Mouse (Mus musculus) lung, embryonic 16.5 days (tissue): ENCODE measurements around the gene Ddr2. TPM values are rescaled to one million over a fixed set of nuclear protein-coding genes. Genes with fewer than 3 reads are reported as not detected.

Experiments
- ATAC-seq: fragments of 200-750 bp; cut with Nextera tagmentation; 2 replicates; pipeline ENCODE4 v1.8.0; 2017; ENCODE audit warnings: low read depth, mild to moderate bottlenecking, moderate library complexity
- H3K27ac ChIP-seq: fragments of 300-500 bp; sonication (generic); 2 replicates; pipeline ENCODE4 v1.5.1; 2014; ENCODE audit warnings: mild to moderate bottlenecking, control low read depth, low read length
- H3K27me3 ChIP-seq: fragments of 300-500 bp; sonication (generic); 2 replicates; pipeline ENCODE4 v1.6.1; 2014; ENCODE audit warnings: low read depth, low read length, mixed read lengths; ENCODE audit not compliant: control insufficient read depth, insufficient read depth
- H3K36me3 ChIP-seq: fragments of 300-500 bp; sonication (generic); 2 replicates; pipeline ENCODE4 v1.6.1; 2014; ENCODE audit warnings: low read length; ENCODE audit not compliant: control insufficient read depth, insufficient read depth
- H3K4me1 ChIP-seq: fragments of 300-500 bp; sonication (generic); replicated peaks from 2 replicates; pipeline ENCODE4 v1.6.1; 2014; ENCODE audit warnings: low read length, mixed read lengths; ENCODE audit not compliant: control insufficient read depth, insufficient read depth
- H3K4me2 ChIP-seq: fragments of 300-500 bp; sonication (generic); 2 replicates; pipeline ENCODE4 v1.6.1; 2014; ENCODE audit warnings: low read depth, low read length, control low read depth
- H3K4me3 ChIP-seq: fragments of 300-500 bp; sonication (generic); 2 replicates; pipeline ENCODE4 v1.5.1; 2014; ENCODE audit warnings: mild to moderate bottlenecking, low read length, control low read depth
- H3K9ac ChIP-seq: fragments of 300-500 bp; sonication (generic); 2 replicates; pipeline ENCODE4 v1.6.1; 2014; ENCODE audit warnings: low read length, control low read depth
- H3K9me3 ChIP-seq: fragments of 300-500 bp; sonication (generic); 2 replicates; pipeline ENCODE4 v1.6.1; 2016; ENCODE audit warnings: low read length; ENCODE audit not compliant: control insufficient read depth
- WGBS: fragments of 180-500 bp; shearing (Covaris S2); extraction: QIAGEN DNeasy Blood & Tissue Kit; methylation state at CpG from one replicate; pipeline ENCODE4 v1.1.7; 2014; 5-methylcytosine and 5-hydroxymethylcytosine counted together
- polyA plus RNA-seq: library from polyadenylated mRNA; unstranded; fragments of >200 nt; fragmentation: Nextera tagmentation; extraction: Ambion mirVana; gene quantifications from 2 replicates; pipeline ENCODE4 v1.2.1, GENCODE M21; 2015

Gene Ddr2
- polyA plus RNA-seq, 1 experiment from 2014 or later: 45.0 TPM

GRCm38 (mm10) chr1:170056214-170056613 is 54.3 kb downstream of the Ddr2 start:
- no peaks in the 10 kb centered on the region for H3K36me3 ChIP-seq
- H3K4me2 ChIP-seq: no peak overlapping the region
- 0 out of 2 replicates have a peak, but pooled peaks have one; percentile 24 for ATAC-seq
- no peaks in the 10 kb centered on the region for H3K9me3 ChIP-seq
- no peak overlapping the region for H3K27ac ChIP-seq
- 64% methylated on average over 6 of the region's 6 CpGs for WGBS
- H3K9ac ChIP-seq: no peak overlapping the region
- no peaks in the 10 kb centered on the region for H3K27me3 ChIP-seq
- no peak overlapping the region for H3K4me3 ChIP-seq
- peaks cover 8% of the 10 kb centered on the region for H3K4me1 ChIP-seq

- Histone ChIP-seq H3K4me1 (peaks cover 6% of the 10 kb centered on the region), H3K4me3 (no peak overlapping the region), H3K9ac (no peak overlapping the region), H3K36me3 (no peaks in the 10 kb centered on the region), H3K9me3 (no peaks in the 10 kb centered on the region), H3K27ac (no peak overlapping the region), H3K4me2 (no peak overlapping the region), H3K27me3 (no peaks in the 10 kb centered on the region)
- ATAC-seq: no peak
- WGBS: 73% methylated on average over 1 of the region's 1 CpGs
Observed at GRCm38 (mm10) chr1:170052469-170053065, 58.0 kb downstream of the Ddr2 start.

DNA sequence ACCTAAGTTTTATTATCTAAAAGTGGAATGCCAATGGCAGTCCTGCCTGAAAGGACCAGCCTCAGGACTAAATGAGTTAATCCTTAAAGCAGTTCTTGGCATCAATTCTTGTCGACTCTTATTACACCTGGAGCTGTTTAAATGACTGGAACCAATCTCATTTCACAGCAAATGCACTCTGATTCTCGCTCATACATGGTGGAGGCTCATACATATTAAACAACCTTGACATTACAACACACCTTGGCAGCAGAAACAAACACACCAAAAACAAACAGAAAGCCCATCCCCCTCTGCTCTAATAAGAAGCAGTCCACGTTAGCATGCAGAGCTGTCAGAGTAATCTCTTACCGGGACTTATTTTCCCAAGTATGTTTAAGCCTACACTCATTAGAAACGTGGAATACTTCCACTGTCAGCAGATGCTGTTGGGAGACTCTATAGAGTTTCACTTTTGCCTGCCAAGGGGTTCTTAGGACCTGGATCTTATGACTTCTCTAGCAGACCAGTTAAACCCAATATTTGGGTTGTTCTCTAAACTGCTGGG is 58.9 kb downstream of the Ddr2 start:
- H3K9ac ChIP-seq: no peak overlapping the region
- no peaks in the 10 kb centered on the region for H3K9me3 ChIP-seq
- no peaks in the 10 kb centered on the region for H3K27me3 ChIP-seq
- ATAC-seq: no peak
- 52% methylated on average over 5 of the region's 5 CpGs for whole genome bisulfite sequencing
- H3K4me1 ChIP-seq: peaks cover 3% of the 10 kb centered on the region; the same call in 1 of the 2 replicates
- H3K4me3 ChIP-seq: no peak overlapping the region
- no peaks in the 10 kb centered on the region for H3K36me3 ChIP-seq
- no peak overlapping the region for H3K27ac ChIP-seq
- no peak overlapping the region for H3K4me2 ChIP-seq

DNA sequence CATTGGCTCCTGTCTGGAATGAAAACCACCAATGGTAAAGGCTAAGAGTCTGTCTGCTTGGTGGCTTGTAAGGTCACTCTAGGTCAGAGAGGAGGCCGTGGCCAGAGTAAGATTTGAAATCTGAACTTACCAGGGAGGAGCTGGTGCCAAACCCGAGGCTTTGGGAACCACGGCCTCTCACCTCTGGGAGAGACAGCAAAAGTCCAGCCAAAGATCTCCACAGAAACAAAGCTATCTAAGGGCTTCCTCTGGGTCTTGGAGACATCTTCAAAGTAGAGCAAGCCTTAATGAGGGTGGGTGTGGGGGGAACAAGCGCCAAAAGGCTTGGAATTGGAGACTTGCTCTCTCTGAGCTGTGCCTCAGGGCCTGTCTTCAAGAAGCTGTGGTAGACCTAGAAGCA is 62.1 kb downstream of the Ddr2 start:
- Histone ChIP-seq H3K9ac (no peak overlapping the region), H3K9me3 (no peaks in the 10 kb centered on the region), H3K27ac (no peak overlapping the region), H3K4me1 (peaks cover 3% of the 10 kb centered on the region; the same call in 1 of the 2 replicates), H3K27me3 (no peaks in the 10 kb centered on the region), H3K36me3 (no peaks in the 10 kb centered on the region), H3K4me3 (no peak overlapping the region), H3K4me2 (no peak overlapping the region)
- no peak for ATAC-seq
- 72% methylated on average over 4 of the region's 4 CpGs for WGBS

GRCm38 (mm10) chr1:170044726-170045471 is 65.7 kb downstream of the Ddr2 start:
- Histone ChIP-seq H3K9ac (no peak overlapping the region), H3K4me3 (no peak overlapping the region), H3K4me2 (no peak overlapping the region), H3K27me3 (no peaks in the 10 kb centered on the region), H3K27ac (no peak overlapping the region), H3K36me3 (no peaks in the 10 kb centered on the region), H3K4me1 (no peaks in the 10 kb centered on the region), H3K9me3 (no peaks in the 10 kb centered on the region)
- no peak for ATAC-seq
- 70% methylated on average over 9 of the region's 9 CpGs for WGBS

- H3K4me3 ChIP-seq: no peak overlapping the region
- H3K27me3 ChIP-seq: no peaks in the 10 kb centered on the region
- H3K4me2 ChIP-seq: no peak overlapping the region
- no peaks in the 10 kb centered on the region for H3K9me3 ChIP-seq
- ATAC-seq: no peak
- H3K9ac ChIP-seq: no peak overlapping the region
- H3K27ac ChIP-seq: no peak overlapping the region
- H3K4me1 ChIP-seq: no peaks in the 10 kb centered on the region
- H3K36me3 ChIP-seq: no peaks in the 10 kb centered on the region
Observed at GRCm38 (mm10) chr1:170043753-170044152, 66.8 kb downstream of the Ddr2 start.

GRCm38 (mm10) chr1:170042996-170043395 is 67.6 kb downstream of the Ddr2 start:
- H3K27me3 ChIP-seq: no peaks in the 10 kb centered on the region
- 73% methylated on average over 5 of the region's 5 CpGs for WGBS
- no peaks in the 10 kb centered on the region for H3K4me1 ChIP-seq
- no peaks in the 10 kb centered on the region for H3K36me3 ChIP-seq
- H3K9ac ChIP-seq: no peak overlapping the region
- ATAC-seq: no peak
- H3K4me3 ChIP-seq: no peak overlapping the region
- H3K9me3 ChIP-seq: no peaks in the 10 kb centered on the region
- no peak overlapping the region for H3K27ac ChIP-seq
- no peak overlapping the region for H3K4me2 ChIP-seq

- no peaks in the 10 kb centered on the region for H3K4me1 ChIP-seq
- H3K4me3 ChIP-seq: no peak overlapping the region
- no peak for ATAC-seq
- WGBS: 70% methylated on average over 4 of the region's 4 CpGs
- no peak overlapping the region; the same call in 1 of the 2 replicates for H3K27ac ChIP-seq
- no peaks in the 10 kb centered on the region for H3K9me3 ChIP-seq
- no peak overlapping the region for H3K9ac ChIP-seq
- H3K4me2 ChIP-seq: no peak overlapping the region
- no peaks in the 10 kb centered on the region for H3K36me3 ChIP-seq
- H3K27me3 ChIP-seq: no peaks in the 10 kb centered on the region
Observed at GRCm38 (mm10) chr1:170039402-170039801, 71.2 kb downstream of the Ddr2 start.

- Histone ChIP-seq H3K27ac (no peak overlapping the region), H3K4me3 (no peak overlapping the region), H3K9ac (no peak overlapping the region), H3K4me1 (no peaks in the 10 kb centered on the region), H3K36me3 (no peaks in the 10 kb centered on the region), H3K9me3 (no peaks in the 10 kb centered on the region), H3K27me3 (no peaks in the 10 kb centered on the region), H3K4me2 (no peak overlapping the region)
- WGBS: 68% methylated on average over 3 of the region's 3 CpGs
- ATAC-seq: no peak
Observed at GRCm38 (mm10) chr1:170035575-170035974, 75.0 kb downstream of the Ddr2 start.
